Mouse (Mus musculus): ENCODE data around the gene Rimkla.

- TF ChIP-seq CTCF (IDR thresholded peaks at IDR 0.05; ENCODE audit: extremely low read depth, insufficient read depth, low read length), result no peak
- TF ChIP-seq POLR2A (IDR thresholded peaks at IDR 0.05; ENCODE audit: extremely low read depth, insufficient read depth, low read length), result no peak
These were observed 45.0 kb upstream of the Rimkla start for GRCm38 (mm10) chr4:119537436-119537835.
